Mouse (Mus musculus) G1E (cell line): Measurements from ENCODE around the gene Capn11.

Experiments
- CTCF ChIP-seq: IDR thresholded peaks from 2 replicates; pipeline ENCODE4 v1.5.1; 2012; ENCODE audit warnings: low read depth, low read length, inconsistent platforms, mixed read lengths
- GATA1 ChIP-seq: IDR thresholded peaks from 2 replicates; pipeline ENCODE4 v1.6.1; 2012; ENCODE audit warnings: borderline replicate concordance, low read length, inconsistent platforms, mixed read lengths
- GATA2 ChIP-seq: IDR thresholded peaks from 2 replicates; pipeline ENCODE4 v1.6.1; 2012; ENCODE audit warnings: low read depth, low read length, inconsistent platforms, borderline replicate concordance

DNA sequence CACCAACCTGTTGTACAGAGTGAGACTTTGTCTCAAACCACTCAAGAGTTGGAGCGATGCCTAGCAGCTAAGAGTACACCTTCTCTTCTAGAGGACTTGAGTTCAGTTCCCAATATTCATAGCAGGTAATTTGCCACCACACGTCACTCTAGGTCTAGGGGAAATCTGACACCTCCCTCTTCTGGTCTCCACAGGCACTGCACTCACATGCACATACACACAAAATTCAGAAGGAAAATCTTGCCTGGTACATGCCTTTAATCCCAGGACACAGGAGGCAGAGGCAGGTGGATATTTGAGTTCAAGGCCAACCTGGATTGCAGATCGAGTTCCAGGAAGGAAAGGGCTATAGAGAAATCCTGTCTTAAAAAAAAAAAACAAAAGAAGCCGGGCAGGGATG, 14.9 kb downstream of the Capn11 start:
- TF ChIP-seq CTCF, result no peak
- TF ChIP-seq GATA2, result no peak
- no peak for TF ChIP-seq GATA1
